Mouse (Mus musculus) thymus, adult 2 months (tissue): ENCODE measurements around the gene 0610010F05Rik.

Experiments
- CTCF ChIP-seq: fragments of 200-500 bp; IDR thresholded peaks from 2 replicates; pipeline ENCODE4 v1.5.1; 2012; ENCODE audit warnings: mild to moderate bottlenecking, control low read depth, low read length, moderate library complexity, borderline replicate concordance; ENCODE audit not compliant: control insufficient read depth, poor library complexity, insufficient read depth; ENCODE audit errors: extremely low read depth
- POLR2A ChIP-seq: fragments of 200-500 bp; IDR thresholded peaks from 2 replicates; pipeline ENCODE4 v1.6.1; 2012; ENCODE audit warnings: mild to moderate bottlenecking, low read length, control low read depth, moderate library complexity; ENCODE audit not compliant: control insufficient read depth, poor library complexity, insufficient read depth; ENCODE audit errors: extremely low read depth

DNA sequence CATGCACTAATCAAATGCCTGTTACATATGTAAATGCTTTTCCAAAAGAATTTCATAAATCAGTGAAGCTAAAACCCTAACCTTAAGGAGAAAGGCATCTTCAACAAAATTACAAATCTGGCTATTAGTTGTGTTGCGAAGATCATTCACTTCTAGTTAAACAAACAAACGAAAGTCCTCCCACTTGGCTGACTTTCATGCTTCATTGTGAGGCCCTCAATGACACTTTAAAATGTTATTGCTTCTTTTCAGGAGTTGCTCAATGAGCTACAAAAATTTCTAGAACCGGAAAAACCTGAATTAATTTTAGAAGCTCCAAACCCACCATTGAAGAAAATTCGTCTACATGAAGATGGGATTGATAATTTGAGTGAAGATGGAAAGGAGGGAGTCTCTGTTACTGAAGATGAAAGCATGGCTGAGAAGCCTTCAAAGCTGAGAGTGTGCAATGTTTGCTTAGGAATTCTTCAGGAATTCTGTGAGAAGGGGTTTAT lies 38.9 kb upstream of the 0610010F05Rik start:
- no peak for TF ChIP-seq POLR2A
- TF ChIP-seq CTCF: no peak
